In genomic region chr2:43769850-43770570, GRCm38 (mm10) we compare ENCODE assay signal across 23 mouse cellular contexts. TPM values are rescaled to one million over a fixed set of nuclear protein-coding genes. Genes with fewer than 3 reads are reported as not detected.
A peak's percentile ranks its signal among the peaks of the same experiment; 100 is the strongest.
DNase-seq lines count a peak whose midpoint lies in the region; ATAC-seq and TF ChIP-seq lines count a peak whose summit lies in the region.
"Had no signal": no experiment of that assay in that cellular context is flagged by ENCODE, and none has a peak within 500 bp of the region (broad histone marks: within the 10 kb centered on the region; RNA-seq: fewer than 3 reads in every experiment).

No protein-coding gene starts in this region.

- no peak for TF ChIP-seq CTCF in liver, postnatal 0 days (IDR thresholded peaks at IDR 0.05; ENCODE audit: low read depth)
- no peak for TF ChIP-seq CTCF in liver, embryonic 14.5 days (IDR thresholded peaks at IDR 0.05; ENCODE audit: low read depth)

- DNase-seq in liver, postnatal 0 days: no peak
- no peak for DNase-seq in liver, embryonic 14.5 days (ENCODE audit: low read depth in 3 of 3, low spot score in 3 of 3)
- no peak for DNase-seq in left cerebral cortex, adult 11 months (ENCODE audit: low spot score)
- DNase-seq: adrenal gland, postnatal 10 days; adrenal gland, postnatal 36 days; cerebellum, adult 18-20 months; cerebellum, adult 9-11 months; cerebellum, postnatal 25 days; gastrocnemius, postnatal 25 days; heart, adult 2 months had no signal

- H3K27ac ChIP-seq in liver, embryonic 12.5 days: 0 out of 2 replicates have a peak overlapping the region, but pooled peaks have one; percentile 16
- no peak overlapping the region for H3K27ac ChIP-seq in liver, postnatal 0 days (ENCODE audit: low read depth)
- no peak overlapping the region for H3K27ac ChIP-seq in liver, embryonic 14.5 days
- H3K27ac ChIP-seq: embryonic facial prominence, embryonic 10.5 days; embryonic facial prominence, embryonic 13.5 days; forebrain, embryonic 12.5 days; forebrain, embryonic 15.5 days; heart, adult 2 months; hindbrain, embryonic 12.5 days; hindbrain, embryonic 15.5 days had no signal

- H3K9ac ChIP-seq in liver, embryonic 12.5 days: no peak overlapping the region
- H3K9ac ChIP-seq in liver, postnatal 0 days (replicated peaks): no peak overlapping the region
- no peak overlapping the region for H3K9ac ChIP-seq in liver, embryonic 14.5 days (replicated peaks)
- H3K9ac ChIP-seq: embryonic facial prominence, embryonic 13.5 days; forebrain, embryonic 12.5 days; forebrain, embryonic 15.5 days; hindbrain, embryonic 12.5 days; hindbrain, embryonic 15.5 days had no signal

- H3K36me3 ChIP-seq in liver, embryonic 12.5 days: no peaks in the 10 kb centered on the region
- H3K36me3 ChIP-seq in liver, postnatal 0 days (replicated peaks; ENCODE audit: insufficient read depth, low read length): no peaks in the 10 kb centered on the region
- H3K36me3 ChIP-seq in liver, embryonic 14.5 days (replicated peaks; ENCODE audit: control insufficient read depth, insufficient read depth, low read depth): no peaks in the 10 kb centered on the region
- H3K36me3 ChIP-seq: embryonic facial prominence, embryonic 10.5 days; embryonic facial prominence, embryonic 13.5 days; forebrain, embryonic 12.5 days; forebrain, embryonic 15.5 days; hindbrain, embryonic 12.5 days; hindbrain, embryonic 15.5 days had no signal

- H3K9me3 ChIP-seq in liver, embryonic 12.5 days (replicated peaks): no peaks in the 10 kb centered on the region
- no peaks in the 10 kb centered on the region for H3K9me3 ChIP-seq in liver, postnatal 0 days (ENCODE audit: low read length)
- H3K9me3 ChIP-seq in liver, embryonic 14.5 days (ENCODE audit: control insufficient read depth, low read length): no peaks in the 10 kb centered on the region
- H3K9me3 ChIP-seq: embryonic facial prominence, embryonic 10.5 days; embryonic facial prominence, embryonic 13.5 days; forebrain, embryonic 12.5 days; forebrain, embryonic 15.5 days; hindbrain, embryonic 12.5 days; hindbrain, embryonic 15.5 days had no signal

- WGBS in liver, embryonic 12.5 days (ENCODE audit: insufficient replicate concordance): 43% methylated on average over 2 of the region's 2 CpGs
- WGBS in liver, postnatal 0 days (ENCODE audit: insufficient replicate concordance): 60% methylated on average over 2 of the region's 2 CpGs
- 33% methylated on average over 2 of the region's 2 CpGs for WGBS in liver, embryonic 14.5 days (ENCODE audit: insufficient replicate concordance)

- no peak overlapping the region for H3K4me3 ChIP-seq in liver, embryonic 12.5 days
- H3K4me3 ChIP-seq in liver, postnatal 0 days (ENCODE audit: low read depth, low read length): no peak overlapping the region
- H3K4me3 ChIP-seq in liver, embryonic 14.5 days (ENCODE audit: insufficient read depth in 1 of 2, low read depth in 2 of 2, low read length in 2 of 2): no peak overlapping the region
- H3K4me3 ChIP-seq: embryonic facial prominence, embryonic 10.5 days; embryonic facial prominence, embryonic 13.5 days; erythroblast, embryonic 14.5 days; forebrain, embryonic 12.5 days; forebrain, embryonic 15.5 days; heart, adult 2 months; hindbrain, embryonic 12.5 days; hindbrain, embryonic 15.5 days had no signal

- TF ChIP-seq EP300 in liver, postnatal 0 days (IDR thresholded peaks at IDR 0.05; ENCODE audit: low read depth): no peak
- TF ChIP-seq EP300 in liver, embryonic 14.5 days (IDR thresholded peaks at IDR 0.05; ENCODE audit: low read depth): no peak; the same call in 1 of the 2 replicates

- peaks cover 24% of the 10 kb centered on the region for H3K4me1 ChIP-seq in liver, embryonic 12.5 days
- no peaks in the 10 kb centered on the region for H3K4me1 ChIP-seq in liver, postnatal 0 days (ENCODE audit: insufficient read depth)
- peaks cover 7 to 13% of the 10 kb centered on the region in 2 experiments for H3K4me1 ChIP-seq in liver, embryonic 14.5 days (replicated peaks; ENCODE audit: control insufficient read depth in 2 of 2, insufficient read depth in 2 of 2, low read length in 1 of 2)
- H3K4me1 ChIP-seq: embryonic facial prominence, embryonic 10.5 days; embryonic facial prominence, embryonic 13.5 days; forebrain, embryonic 12.5 days; forebrain, embryonic 15.5 days; hindbrain, embryonic 12.5 days; hindbrain, embryonic 15.5 days had no signal

- no peak overlapping the region for H3K4me2 ChIP-seq in liver, embryonic 12.5 days
- H3K4me2 ChIP-seq in liver, postnatal 0 days (ENCODE audit: low read depth, low read length): no peak overlapping the region
- no peak overlapping the region for H3K4me2 ChIP-seq in liver, embryonic 14.5 days (ENCODE audit: low read depth)
- H3K4me2 ChIP-seq: embryonic facial prominence, embryonic 13.5 days; forebrain, embryonic 12.5 days; forebrain, embryonic 15.5 days; heart, embryonic 11.5 days; hindbrain, embryonic 12.5 days; hindbrain, embryonic 15.5 days had no signal

- ATAC-seq in liver, embryonic 12.5 days: peak; percentile 68
- no peak for ATAC-seq in liver, postnatal 0 days
- peak; percentile 73; the same call in 1 of the 2 replicates for ATAC-seq in liver, embryonic 14.5 days (ENCODE audit: insufficient read depth)
- peak; percentile 54 for ATAC-seq in megakaryocyte-erythroid progenitor cell, adult 5-6 weeks (replicated peaks; ENCODE audit: low FRiP score, low TSS enrichment, poor library complexity, severe bottlenecking)
- ATAC-seq in activated CD4-positive, CD25-positive, alpha-beta regulatory T cell, adult 4 months: no peak
- ATAC-seq: CD4-positive, CD25-positive, alpha-beta regulatory T cell, adult 4 months; forebrain, embryonic 15.5 days had no signal

- no peaks in the 10 kb centered on the region for H3K27me3 ChIP-seq in liver, embryonic 12.5 days (replicated peaks)
- H3K27me3 ChIP-seq in liver, postnatal 0 days (ENCODE audit: insufficient read depth, low read length): no peaks in the 10 kb centered on the region
- H3K27me3 ChIP-seq in liver, embryonic 14.5 days (ENCODE audit: control insufficient read depth, insufficient read depth, low read length): no peaks in the 10 kb centered on the region
- H3K27me3 ChIP-seq: embryonic facial prominence, embryonic 13.5 days; forebrain, embryonic 15.5 days; hindbrain, embryonic 12.5 days; hindbrain, embryonic 15.5 days had no signal

RNA-seq across cellular contexts. Expression of gene Arhgap15, which starts 21.4 kb away (rescaled TPM):
- polyA plus RNA-seq in liver, embryonic 12.5 days (2016; fragmentation: Nextera tagmentation; extraction: Ambion mirVana): 5.7 and 5.8 TPM in 2 replicates
- 5.3 and 6.3 TPM in 2 replicates for polyA plus RNA-seq in liver, postnatal 0 days (2015; fragmentation: Nextera tagmentation; extraction: Ambion mirVana)
- polyA plus RNA-seq in liver, embryonic 14.5 days (2012; rRNA removed): 1.4 and 2.5 TPM in 2 replicates
- 4.3 and 5.6 TPM in 2 replicates for polyA plus RNA-seq in liver, embryonic 14.5 days (2014; fragmentation: Nextera tagmentation; extraction: Ambion mirVana)
- 21.8 and 48.5 TPM in 2 replicates for total RNA-seq in megakaryocyte-erythroid progenitor cell, adult 5-6 weeks (2014; fragmentation: Nextera tagmentation)
- total RNA-seq in megakaryocyte-erythroid progenitor cell, adult 5-6 weeks (2017): 29.8 and 45.0 TPM in 2 replicates
- 100 to 1,000 TPM; 282 to 347 TPM for polyA plus RNA-seq in activated CD4-positive, CD25-positive, alpha-beta regulatory T cell, adult 4 months (2017; shearing (Covaris generic))
- polyA plus RNA-seq: C2C12 had no signal

Comparison
In these comparisons a context has a peak if more than half of its experiments do, and no peak if none do; other contexts are left out.
1. ATAC-seq: peak in liver, embryonic 12.5 days (single experiment), liver, embryonic 14.5 days (single experiment) and megakaryocyte-erythroid progenitor cell, adult 5-6 weeks (single experiment); none in liver, postnatal 0 days (single experiment) and activated CD4-positive, CD25-positive, alpha-beta regulatory T cell, adult 4 months (single experiment).
2. RNA of gene Arhgap15, which starts 21.4 kb away (polyA plus RNA-seq): 282 to 347 TPM in activated CD4-positive, CD25-positive, alpha-beta regulatory T cell, adult 4 months; 5.3 to 6.3 TPM in liver, postnatal 0 days, 5.7 to 5.8 TPM in liver, embryonic 12.5 days and 1.4 to 5.6 TPM in liver, embryonic 14.5 days; every median in the first group is over 10 times any median in the second.